Mouse (Mus musculus) layer of hippocampus, adult 8-10 months (tissue): ENCODE data around the gene Tmem132b. TPM values are rescaled to one million over a fixed set of nuclear protein-coding genes. Genes with fewer than 3 reads are reported as not detected.
A peak's percentile ranks its signal among the peaks of the same experiment; 100 is the strongest.

ENCODE experiments used
- DNase-seq, 2 experiments: peaks; one replicate each; pipeline ENCODE4 v3.0.0; 2022; ENCODE audit warnings: low spot score in 2 of 2
- total RNA-seq, 4 experiments: library from RNA; stranded (reverse); gene quantifications; 2 replicates each; pipeline ENCODE4 v1.2.4; 2022

Gene Tmem132b
- total RNA-seq, 4 experiments from 2014 or later: 116 to 122 (median 119) TPM

GRCm38 (mm10) chr5:125575866-125576265 is 44.3 kb downstream of the Tmem132b start:
- no peak for DNase-seq

- DNase-seq: peak; percentile 70 to 75
Observed at GRCm38 (mm10) chr5:125578661-125579060, 47.1 kb downstream of the Tmem132b start.

- DNase-seq: no peak
Observed at GRCm38 (mm10) chr5:125579153-125579552, 47.6 kb downstream of the Tmem132b start.

- no peak for DNase-seq
Observed at GRCm38 (mm10) chr5:125583298-125583697, 51.7 kb downstream of the Tmem132b start.

- DNase-seq: peak; percentile 56 to 66
Observed at GRCm38 (mm10) chr5:125583836-125584235, 52.3 kb downstream of the Tmem132b start.

- no peak for DNase-seq
Observed at GRCm38 (mm10) chr5:125585211-125585610, 53.6 kb downstream of the Tmem132b start.

GRCm38 (mm10) chr5:125588203-125588602 is 56.6 kb downstream of the Tmem132b start:
- no peak for DNase-seq

GRCm38 (mm10) chr5:125588876-125589667 is 57.5 kb downstream of the Tmem132b start:
- peak; percentile 42 to 56 for DNase-seq

- DNase-seq: no peak
Observed at GRCm38 (mm10) chr5:125598056-125598455, 66.5 kb downstream of the Tmem132b start.

- no peak for DNase-seq
Observed at GRCm38 (mm10) chr5:125607146-125607545, 75.6 kb downstream of the Tmem132b start.

- no peak for DNase-seq
Observed at GRCm38 (mm10) chr5:125609968-125610367, 78.4 kb downstream of the Tmem132b start.

GRCm38 (mm10) chr5:125612460-125612859 is 80.9 kb downstream of the Tmem132b start:
- DNase-seq: no peak

GRCm38 (mm10) chr5:125613136-125613535 is 81.6 kb downstream of the Tmem132b start:
- DNase-seq: no peak

- DNase-seq: no peak
Observed at GRCm38 (mm10) chr5:125614348-125614747, 82.8 kb downstream of the Tmem132b start.

GRCm38 (mm10) chr5:125617050-125617449 is 85.5 kb downstream of the Tmem132b start:
- DNase-seq: no peak

GRCm38 (mm10) chr5:125627816-125628348 is 96.3 kb downstream of the Tmem132b start:
- DNase-seq: peak; percentile 45 to 78

- DNase-seq: no peak
Observed at GRCm38 (mm10) chr5:125634666-125635065, 103.1 kb downstream of the Tmem132b start.

GRCm38 (mm10) chr5:125640966-125641365 is 109.4 kb downstream of the Tmem132b start:
- no peak for DNase-seq

GRCm38 (mm10) chr5:125641531-125642147 is 110.1 kb downstream of the Tmem132b start:
- peak in 1 of 2 experiments; percentile 34 for DNase-seq

GRCm38 (mm10) chr5:125648236-125648635 is 116.7 kb downstream of the Tmem132b start:
- no peak for DNase-seq

GRCm38 (mm10) chr5:125649982-125650381 is 118.4 kb downstream of the Tmem132b start:
- no peak for DNase-seq

GRCm38 (mm10) chr5:125658101-125658500 is 126.5 kb downstream of the Tmem132b start:
- DNase-seq: peak in 1 of 2 experiments; percentile 48
